Mouse (Mus musculus): ENCODE results near the gene Jpt1. TPM values are rescaled to one million over a fixed set of nuclear protein-coding genes. Genes with fewer than 3 reads are reported as not detected.
"Not testable (repeated sequence)": the region's sequence is repeated elsewhere in the genome, so short reads cannot be mapped to it uniquely, and the experiment has no call there.

Jpt1 gene
- polyA plus RNA-seq, 1 experiment = 147 TPM

GRCm38 (mm10) chr11:115534759-115535371, 20.7 kb upstream of the Jpt1 start:
- WGBS = under 1% methylated on average over 11 of the region's 11 CpGs
- peak overlapping the region; percentile 63 for H3K4me3 ChIP-seq (replicated peaks; ENCODE audit: extremely low read depth, low read depth, low read length)

GRCm38 (mm10) chr11:115526446-115526845, 12.3 kb upstream of the Jpt1 start:
- DNase-seq; H3K4me1 ChIP-seq (ENCODE audit: control insufficient read depth, insufficient read depth, low read length): not testable (repeated sequence)
- 84% methylated on average over 3 of the region's 3 CpGs for WGBS

More at GRCm38 (mm10) chr11:115534759-115535371, 20.7 kb upstream of the Jpt1 start:
- DNase-seq = no peak
- H3K4me1 ChIP-seq (ENCODE audit: control insufficient read depth, insufficient read depth, low read length) = peaks cover 3% of the 10 kb centered on the region
- TF ChIP-seq POLR2A (IDR thresholded peaks at IDR 0.05; ENCODE audit: borderline replicate concordance, extremely low read depth, low read depth, low read length) (no peak), CTCF (IDR thresholded peaks at IDR 0.05; ENCODE audit: insufficient read depth, low read length) (no peak)

GRCm38 (mm10) chr11:115522703-115523102, 8.5 kb upstream of the Jpt1 start:
- no peak overlapping the region for H3K4me3 ChIP-seq (replicated peaks; ENCODE audit: extremely low read depth, low read depth, low read length)
- WGBS = 70% methylated on average over 2 of the region's 2 CpGs
- DNase-seq = no peak
- no peak for TF ChIP-seq CTCF (IDR thresholded peaks at IDR 0.05; ENCODE audit: insufficient read depth, low read length)
- no peak for TF ChIP-seq POLR2A (IDR thresholded peaks at IDR 0.05; ENCODE audit: borderline replicate concordance, extremely low read depth, low read depth, low read length)
- H3K4me1 ChIP-seq (ENCODE audit: control insufficient read depth, insufficient read depth, low read length) = no peaks in the 10 kb centered on the region

More at GRCm38 (mm10) chr11:115526446-115526845, 12.3 kb upstream of the Jpt1 start:
- not testable (repeated sequence) for H3K4me3 ChIP-seq (replicated peaks; ENCODE audit: extremely low read depth, low read depth, low read length)

GRCm38 (mm10) chr11:115522238-115522637, 8.1 kb upstream of the Jpt1 start:
- no peak for TF ChIP-seq CTCF (IDR thresholded peaks at IDR 0.05; ENCODE audit: insufficient read depth, low read length)
- TF ChIP-seq POLR2A (IDR thresholded peaks at IDR 0.05; ENCODE audit: borderline replicate concordance, extremely low read depth, low read depth, low read length) = no peak
- H3K4me1 ChIP-seq (ENCODE audit: control insufficient read depth, insufficient read depth, low read length) = no peaks in the 10 kb centered on the region
- 88% methylated on average over 2 of the region's 2 CpGs for WGBS
- no peak overlapping the region for H3K4me3 ChIP-seq (replicated peaks; ENCODE audit: extremely low read depth, low read depth, low read length)
- DNase-seq = no peak

- Histone ChIP-seq H3K4me1 (ENCODE audit: control insufficient read depth, insufficient read depth, low read length) (no peaks in the 10 kb centered on the region), H3K4me3 (replicated peaks; ENCODE audit: extremely low read depth, low read depth, low read length) (no peak overlapping the region)
- no peak for TF ChIP-seq CTCF (IDR thresholded peaks at IDR 0.05; ENCODE audit: insufficient read depth, low read length)
- no peak for TF ChIP-seq POLR2A (IDR thresholded peaks at IDR 0.05; ENCODE audit: borderline replicate concordance, extremely low read depth, low read depth, low read length)
- DNase-seq = no peak
- 82% methylated on average over 4 of the region's 4 CpGs for WGBS
Measured at GRCm38 (mm10) chr11:115521080-115521479, 6.9 kb upstream of the Jpt1 start.

GRCm38 (mm10) chr11:115520218-115520617, 6.0 kb upstream of the Jpt1 start:
- 77% methylated on average over 2 of the region's 2 CpGs for WGBS
- TF ChIP-seq POLR2A (IDR thresholded peaks at IDR 0.05; ENCODE audit: borderline replicate concordance, extremely low read depth, low read depth, low read length) (no peak), CTCF (IDR thresholded peaks at IDR 0.05; ENCODE audit: insufficient read depth, low read length) (no peak)
- H3K4me3 ChIP-seq (replicated peaks; ENCODE audit: extremely low read depth, low read depth, low read length) = no peak overlapping the region
- H3K4me1 ChIP-seq (ENCODE audit: control insufficient read depth, insufficient read depth, low read length) = no peaks in the 10 kb centered on the region
- DNase-seq = no peak

GRCm38 (mm10) chr11:115519581-115519980, 5.4 kb upstream of the Jpt1 start:
- TF ChIP-seq POLR2A (IDR thresholded peaks at IDR 0.05; ENCODE audit: borderline replicate concordance, extremely low read depth, low read depth, low read length) (no peak), CTCF (IDR thresholded peaks at IDR 0.05; ENCODE audit: insufficient read depth, low read length) (no peak)
- 75% methylated on average over 3 of the region's 3 CpGs for WGBS
- no peak for DNase-seq

GRCm38 (mm10) chr11:115518693-115519092, 4.5 kb upstream of the Jpt1 start:
- DNase-seq = no peak
- no peak overlapping the region for H3K4me3 ChIP-seq (replicated peaks; ENCODE audit: extremely low read depth, low read depth, low read length)
- no peak for TF ChIP-seq CTCF (IDR thresholded peaks at IDR 0.05; ENCODE audit: insufficient read depth, low read length)
- 68% methylated on average over 9 of the region's 9 CpGs for WGBS
- H3K4me1 ChIP-seq (ENCODE audit: control insufficient read depth, insufficient read depth, low read length) = no peaks in the 10 kb centered on the region

More at GRCm38 (mm10) chr11:115519581-115519980, 5.4 kb upstream of the Jpt1 start:
- Histone ChIP-seq H3K4me1 (ENCODE audit: control insufficient read depth, insufficient read depth, low read length) (no peaks in the 10 kb centered on the region), H3K4me3 (replicated peaks; ENCODE audit: extremely low read depth, low read depth, low read length) (no peak overlapping the region)

GRCm38 (mm10) chr11:115516942-115517341, 2.8 kb upstream of the Jpt1 start:
- peaks cover 2% of the 10 kb centered on the region; the same call in 1 of the 2 replicates for H3K4me1 ChIP-seq (ENCODE audit: control insufficient read depth, insufficient read depth, low read length)
- no peak overlapping the region for H3K4me3 ChIP-seq (replicated peaks; ENCODE audit: extremely low read depth, low read depth, low read length)
- 70% methylated on average over 5 of the region's 5 CpGs for WGBS
- TF ChIP-seq POLR2A (IDR thresholded peaks at IDR 0.05; ENCODE audit: borderline replicate concordance, extremely low read depth, low read depth, low read length) (no peak), CTCF (IDR thresholded peaks at IDR 0.05; ENCODE audit: insufficient read depth, low read length) (no peak)
- no peak for DNase-seq

- 60% methylated on average over 6 of the region's 6 CpGs for WGBS
- Histone ChIP-seq H3K4me1 (ENCODE audit: control insufficient read depth, insufficient read depth, low read length) (peaks cover 2% of the 10 kb centered on the region), H3K4me3 (replicated peaks; ENCODE audit: extremely low read depth, low read depth, low read length) (no peak overlapping the region)
- TF ChIP-seq CTCF (IDR thresholded peaks at IDR 0.05; ENCODE audit: insufficient read depth, low read length) (no peak), POLR2A (IDR thresholded peaks at IDR 0.05; ENCODE audit: borderline replicate concordance, extremely low read depth, low read depth, low read length) (no peak)
- DNase-seq = no peak
Measured at GRCm38 (mm10) chr11:115515021-115515420, 834 bp upstream of the Jpt1 start.
